Mouse (Mus musculus) CH12.LX (cell line): ENCODE results near the gene Mdh1.

Source experiments
- EP300 ChIP-seq: IDR thresholded peaks from 2 replicates; pipeline ENCODE4 v1.6.1; 2011; ENCODE audit warnings: low read length, improper control_type of control experiment
- MXI1 ChIP-seq: IDR thresholded peaks from 2 replicates; pipeline ENCODE4 v1.6.1; 2011; ENCODE audit warnings: mild to moderate bottlenecking, low read depth, low read length, improper control_type of control experiment
- POLR2A ChIP-seq: IDR thresholded peaks from 2 replicates; pipeline ENCODE4 v1.6.1; 2011; ENCODE audit warnings: low read depth, mild to moderate bottlenecking, improper control_type of control experiment, low read length

- TF ChIP-seq MXI1 (peak; percentile 5; the same call in 1 of the 2 replicates), POLR2A (no peak), EP300 (no peak; the same call in none of the 2 replicates)
Measured at GRCm38 (mm10) chr11:21569456-21570108, 2.6 kb downstream of the Mdh1 start.
